In genomic region chr6:145211376-145212305, GRCm38 (mm10) we compare ENCODE assay signal across 8 mouse cellular contexts. TPM values are rescaled to one million over a fixed set of nuclear protein-coding genes. Genes with fewer than 3 reads are reported as not detected.
A peak's percentile ranks its signal among the peaks of the same experiment; 100 is the strongest.
DNase-seq lines count a peak whose midpoint lies in the region; ATAC-seq lines count a peak whose summit lies in the region.

No protein-coding gene starts in this region.

- ATAC-seq in neural tube, embryonic 11.5 days (ENCODE audit: insufficient read depth, low FRiP score, low TSS enrichment) = peak; percentile 61
- peak; percentile 44 for ATAC-seq in forebrain, embryonic 14.5 days
- ATAC-seq in liver, embryonic 15.5 days (ENCODE audit: insufficient read depth) = no peak

- no peaks in the 10 kb centered on the region; the same call in 1 of the 2 replicates for H3K36me3 ChIP-seq in neural tube, embryonic 11.5 days (ENCODE audit: control insufficient read depth, insufficient read depth, low read length)
- H3K36me3 ChIP-seq in forebrain, embryonic 14.5 days (ENCODE audit: control insufficient read depth, insufficient read depth, low read length) = peaks cover 4% of the 10 kb centered on the region; the same call in 1 of the 2 replicates
- H3K36me3 ChIP-seq in liver, embryonic 15.5 days (replicated peaks) = no peaks in the 10 kb centered on the region; the same call in 1 of the 2 replicates

- peak overlapping the region; percentile 55 for H3K4me2 ChIP-seq in neural tube, embryonic 11.5 days (ENCODE audit: low read depth)
- peak overlapping the region; percentile 58 for H3K4me2 ChIP-seq in forebrain, embryonic 14.5 days (ENCODE audit: low read length)
- peak overlapping the region; percentile 86 for H3K4me2 ChIP-seq in liver, embryonic 15.5 days

- DNase-seq in adrenal gland, adult 8-10 months = peak; percentile 19
- DNase-seq in adrenal gland, postnatal 25 days = no peak
- DNase-seq in neural tube, embryonic 11.5 days (ENCODE audit: low spot score) = no peak
- DNase-seq in neural tube, embryonic 10.5 days (ENCODE audit: extremely low spot score, low spot score) = no peak
- no peak for DNase-seq in forebrain, embryonic 14.5 days (ENCODE audit: low spot score)
- peak; percentile 24 for DNase-seq in telencephalon, adult 2 months (ENCODE audit: low read depth, low spot score)
- DNase-seq in frontal cortex, adult 2 months (ENCODE audit: extremely low spot score in 1 of 2, low spot score in 1 of 2) = no peak

- H3K27ac ChIP-seq in neural tube, embryonic 11.5 days (ENCODE audit: low read depth, low read length) = peak overlapping the region; percentile 88
- H3K27ac ChIP-seq in forebrain, embryonic 14.5 days (ENCODE audit: low read depth, low read length) = peak overlapping the region; percentile 91
- peak overlapping the region; percentile 88 for H3K27ac ChIP-seq in liver, embryonic 15.5 days (replicated peaks)

- H3K9ac ChIP-seq in neural tube, embryonic 11.5 days (ENCODE audit: low read length) = peak overlapping the region; percentile 67
- H3K9ac ChIP-seq in forebrain, embryonic 14.5 days (ENCODE audit: low read length) = peak overlapping the region; percentile 74
- H3K9ac ChIP-seq in liver, embryonic 15.5 days = peak overlapping the region; percentile 85

- no peaks in the 10 kb centered on the region for H3K9me3 ChIP-seq in neural tube, embryonic 11.5 days (ENCODE audit: control insufficient read depth, low read length)
- H3K9me3 ChIP-seq in forebrain, embryonic 14.5 days (replicated peaks; ENCODE audit: control insufficient read depth, low read length) = no peaks in the 10 kb centered on the region
- no peaks in the 10 kb centered on the region for H3K9me3 ChIP-seq in liver, embryonic 15.5 days (replicated peaks)

- H3K27me3 ChIP-seq in neural tube, embryonic 11.5 days (ENCODE audit: control insufficient read depth, insufficient read depth, low read length) = no peaks in the 10 kb centered on the region
- H3K27me3 ChIP-seq in forebrain, embryonic 14.5 days (replicated peaks; ENCODE audit: control insufficient read depth, insufficient read depth, low read length) = no peaks in the 10 kb centered on the region
- no peaks in the 10 kb centered on the region for H3K27me3 ChIP-seq in liver, embryonic 15.5 days

- WGBS in neural tube, embryonic 11.5 days = 4% methylated on average over 21 of the region's 21 CpGs
- 4% methylated on average over 21 of the region's 21 CpGs for WGBS in forebrain, embryonic 14.5 days
- 1% methylated on average over 21 of the region's 21 CpGs for WGBS in liver, embryonic 15.5 days (ENCODE audit: insufficient replicate concordance)

- H3K4me1 ChIP-seq in neural tube, embryonic 11.5 days (ENCODE audit: control insufficient read depth, insufficient read depth, low read length) = 0 out of 2 replicates have a peak, but pooled peaks cover 3% of the 10 kb centered on the region
- peaks cover 4% of the 10 kb centered on the region; the same call in 1 of the 2 replicates for H3K4me1 ChIP-seq in forebrain, embryonic 14.5 days (ENCODE audit: control insufficient read depth, insufficient read depth, low read length)
- peaks cover 23% of the 10 kb centered on the region for H3K4me1 ChIP-seq in liver, embryonic 15.5 days (replicated peaks)

- peak overlapping the region; percentile 44 for H3K4me3 ChIP-seq in neural tube, embryonic 11.5 days (ENCODE audit: low read depth, low read length)
- peak overlapping the region; percentile 45 for H3K4me3 ChIP-seq in forebrain, embryonic 14.5 days (ENCODE audit: low read depth, low read length)
- H3K4me3 ChIP-seq in liver, embryonic 15.5 days (replicated peaks) = peak overlapping the region; percentile 79

RNA-seq across cellular contexts. Expression of gene Etfrf1, which starts 0.7 kb away (rescaled TPM):
- total RNA-seq in adrenal gland, adult 8-10 months (2022) = 100 to 1,000 TPM in 2 of 4 experiments, 10 to 100 TPM in 2; 60.3 to 150 (median 110) TPM
- total RNA-seq in adrenal gland, postnatal 25 days (2021) = 145 and 147 TPM in 2 replicates
- polyA plus RNA-seq in neural tube, embryonic 11.5 days (2014; fragmentation: Nextera tagmentation; extraction: Ambion mirVana) = 32.7 and 33.4 TPM in 2 replicates
- polyA plus RNA-seq in forebrain, embryonic 14.5 days (2014; fragmentation: Nextera tagmentation; extraction: Ambion mirVana) = 23.2 and 26.6 TPM in 2 replicates
- polyA plus RNA-seq in liver, embryonic 15.5 days (2015; fragmentation: Nextera tagmentation; extraction: Ambion mirVana) = 15.4 and 15.7 TPM in 2 replicates
- 29.5 and 30.9 TPM in 2 replicates for polyA plus RNA-seq in frontal cortex, adult 2 months (2012; rRNA removed)

RNA-seq across cellular contexts. Expression of gene Casc1, which starts 0.8 kb away (rescaled TPM):
- 1 to 10 TPM in 1 of 4 experiments, under 1 TPM in 3; 0.32 to 1.0 (median 0.55) TPM for total RNA-seq in adrenal gland, adult 8-10 months (2022)
- total RNA-seq in adrenal gland, postnatal 25 days (2021) = 0.33 and 0.64 TPM in 2 replicates
- polyA plus RNA-seq in neural tube, embryonic 11.5 days (2014; fragmentation: Nextera tagmentation; extraction: Ambion mirVana) = 0.36 and 1.3 TPM in 2 replicates
- polyA plus RNA-seq in forebrain, embryonic 14.5 days (2014; fragmentation: Nextera tagmentation; extraction: Ambion mirVana) = 1.0 and 1.1 TPM in 2 replicates
- polyA plus RNA-seq in liver, embryonic 15.5 days (2015; fragmentation: Nextera tagmentation; extraction: Ambion mirVana) = 0.10 and 0.13 TPM in 2 replicates
- 1.0 and 1.1 TPM in 2 replicates for polyA plus RNA-seq in frontal cortex, adult 2 months (2012; rRNA removed)

RNA-seq across cellular contexts. Expression of gene Kras, which starts 38.4 kb away (rescaled TPM):
- 10 to 100 TPM; 31.4 to 44.2 (median 42.8) TPM for total RNA-seq in adrenal gland, adult 8-10 months (2022)
- total RNA-seq in adrenal gland, postnatal 25 days (2021) = 33.8 and 53.7 TPM in 2 replicates
- 111 and 119 TPM in 2 replicates for polyA plus RNA-seq in neural tube, embryonic 11.5 days (2014; fragmentation: Nextera tagmentation; extraction: Ambion mirVana)
- polyA plus RNA-seq in forebrain, embryonic 14.5 days (2014; fragmentation: Nextera tagmentation; extraction: Ambion mirVana) = 120 and 133 TPM in 2 replicates
- polyA plus RNA-seq in liver, embryonic 15.5 days (2015; fragmentation: Nextera tagmentation; extraction: Ambion mirVana) = 50.4 and 51.8 TPM in 2 replicates
- polyA plus RNA-seq in frontal cortex, adult 2 months (2012; rRNA removed) = 43.6 and 48.2 TPM in 2 replicates

Comparison
In these comparisons a context has a peak if more than half of its experiments do, and no peak if none do; other contexts are left out.
1. DNase-seq: peak in adrenal gland, adult 8-10 months (single experiment) and telencephalon, adult 2 months (single experiment); none in adrenal gland, postnatal 25 days (single experiment), neural tube, embryonic 11.5 days (single experiment), neural tube, embryonic 10.5 days (single experiment), forebrain, embryonic 14.5 days (single experiment) and frontal cortex, adult 2 months (0 of 2).
2. Peak in every context shown above with its lines, with median percentiles within 50 percentile points of each other: H3K27ac ChIP-seq, H3K4me2 ChIP-seq, H3K4me3 ChIP-seq and H3K9ac ChIP-seq.